Mouse (Mus musculus): ENCODE measurements around the gene Camta1.

Camta1 gene

GRCm38 (mm10) chr4:151240465-151240864, 621.2 kb downstream of the Camta1 start:
- in situ Hi-C loops (cut with MboI; ENCODE audit: unreplicated experiment in 2 of 2) = no loop called here

- in situ Hi-C loops (cut with MboI; ENCODE audit: unreplicated experiment in 2 of 2) = no loop called here
Observed at GRCm38 (mm10) chr4:151238970-151239684, 622.5 kb downstream of the Camta1 start.

GRCm38 (mm10) chr4:151237501-151237900, 624.2 kb downstream of the Camta1 start:
- in situ Hi-C loops (cut with MboI; ENCODE audit: unreplicated experiment in 2 of 2) = no loop called here

GRCm38 (mm10) chr4:151234981-151235380, 626.7 kb downstream of the Camta1 start:
- in situ Hi-C loops (cut with MboI; ENCODE audit: unreplicated experiment in 2 of 2) = no loop called here

- in situ Hi-C loops (cut with MboI; ENCODE audit: unreplicated experiment in 2 of 2) = no loop called here
Observed at GRCm38 (mm10) chr4:151232028-151232427, 629.6 kb downstream of the Camta1 start.

- in situ Hi-C loops (cut with MboI; ENCODE audit: unreplicated experiment in 2 of 2) = no loop called here
Observed at GRCm38 (mm10) chr4:151229073-151229472, 632.6 kb downstream of the Camta1 start.

- in situ Hi-C loops (cut with MboI; ENCODE audit: unreplicated experiment in 2 of 2) = no loop called here
Observed at GRCm38 (mm10) chr4:151226496-151226895, 635.2 kb downstream of the Camta1 start.

- in situ Hi-C loops (cut with MboI; ENCODE audit: unreplicated experiment in 2 of 2) = no loop called here
Observed at GRCm38 (mm10) chr4:151224017-151224416, 637.7 kb downstream of the Camta1 start.

GRCm38 (mm10) chr4:151223263-151223996, 638.2 kb downstream of the Camta1 start:
- in situ Hi-C loops (cut with MboI; ENCODE audit: unreplicated experiment in 2 of 2) = no loop called here

- in situ Hi-C loops (cut with MboI; ENCODE audit: unreplicated experiment in 2 of 2) = no loop called here
Observed at GRCm38 (mm10) chr4:151222635-151223034, 639.0 kb downstream of the Camta1 start.

- in situ Hi-C loops (cut with MboI; ENCODE audit: unreplicated experiment in 2 of 2) = no loop called here
Observed at GRCm38 (mm10) chr4:151216553-151217292, 645.0 kb downstream of the Camta1 start.

- in situ Hi-C loops (cut with MboI; ENCODE audit: unreplicated experiment in 2 of 2) = no loop called here
Observed at GRCm38 (mm10) chr4:151215866-151216265, 645.8 kb downstream of the Camta1 start.

GRCm38 (mm10) chr4:151215179-151215578, 646.5 kb downstream of the Camta1 start:
- in situ Hi-C loops (cut with MboI; ENCODE audit: unreplicated experiment in 2 of 2) = no loop called here

GRCm38 (mm10) chr4:151213475-151213874, 648.2 kb downstream of the Camta1 start:
- in situ Hi-C loops (cut with MboI; ENCODE audit: unreplicated experiment in 2 of 2) = no loop called here

- in situ Hi-C loops (cut with MboI; ENCODE audit: unreplicated experiment in 2 of 2) = no loop called here
Observed at GRCm38 (mm10) chr4:151211992-151212391, 649.7 kb downstream of the Camta1 start.

GRCm38 (mm10) chr4:151207566-151207965, 654.1 kb downstream of the Camta1 start:
- in situ Hi-C loops (cut with MboI; ENCODE audit: unreplicated experiment in 2 of 2) = no loop called here

- in situ Hi-C loops (cut with MboI; ENCODE audit: unreplicated experiment in 2 of 2) = no loop called here
Observed at GRCm38 (mm10) chr4:151202891-151203290, 658.8 kb downstream of the Camta1 start.

GRCm38 (mm10) chr4:151200316-151200715, 661.4 kb downstream of the Camta1 start:
- in situ Hi-C loops (cut with MboI; ENCODE audit: unreplicated experiment in 2 of 2) = no loop called here

GRCm38 (mm10) chr4:151195126-151195525, 666.5 kb downstream of the Camta1 start:
- in situ Hi-C loops (cut with MboI; ENCODE audit: unreplicated experiment in 2 of 2) = no loop called here

GRCm38 (mm10) chr4:151194715-151195097, 667.0 kb downstream of the Camta1 start:
- in situ Hi-C loops (cut with MboI; ENCODE audit: unreplicated experiment in 2 of 2) = no loop called here

- in situ Hi-C loops (cut with MboI; ENCODE audit: unreplicated experiment in 2 of 2) = no loop called here
Observed at GRCm38 (mm10) chr4:151194030-151194714, 667.5 kb downstream of the Camta1 start.

Measured in v-Abl transformed pro-B cells (cell line).